Mouse (Mus musculus) heart, embryonic 14.5 days (tissue): ENCODE measurements around the gene Tm4sf19. TPM values are rescaled to one million over a fixed set of nuclear protein-coding genes. Genes with fewer than 3 reads are reported as not detected.

Experiments
- ATAC-seq: fragments of 200-750 bp; cut with Nextera tagmentation; 2 replicates; pipeline ENCODE4 v1.8.0; 2017; ENCODE audit warnings: low read depth, moderate TSS enrichment; ENCODE audit not compliant: insufficient number of reproducible peaks, insufficient read depth, low FRiP score
- H3K27ac ChIP-seq, 2 experiments: fragments of 200-500 bp in 1 of 2; fragments of 300-500 bp in 1 of 2; sonication (generic) in 1 of 2; replicated peaks in 1 of 2; 2 replicates each; pipeline ENCODE4 v1.5.1; 2012 to 2014; ENCODE audit warnings: low read depth in 2 of 2, low read length in 2 of 2, control low read depth in 1 of 2, mild to moderate bottlenecking in 1 of 2, mixed read lengths in 1 of 2; ENCODE audit not compliant: control insufficient read depth in 1 of 2, insufficient read depth in 1 of 2
- H3K27me3 ChIP-seq: fragments of 300-500 bp; sonication (generic); 2 replicates; pipeline ENCODE4 v1.6.1; 2014; ENCODE audit warnings: mild to moderate bottlenecking, low read length, control low read depth; ENCODE audit not compliant: control insufficient read depth, insufficient read depth
- H3K36me3 ChIP-seq: fragments of 300-500 bp; sonication (generic); 2 replicates; pipeline ENCODE4 v1.6.1; 2014; ENCODE audit warnings: mild to moderate bottlenecking, control low read depth, low read length, mixed read lengths; ENCODE audit not compliant: control insufficient read depth, insufficient read depth
- H3K4me1 ChIP-seq, 2 experiments: fragments of 200-500 bp in 1 of 2; fragments of 300-500 bp in 1 of 2; sonication (generic) in 1 of 2; 2 replicates each; pipeline ENCODE4 v1.6.1; 2012 to 2014; ENCODE audit warnings: low read length in 2 of 2, control low read depth in 1 of 2, mixed read lengths in 1 of 2; ENCODE audit not compliant: control insufficient read depth in 2 of 2, insufficient read depth in 2 of 2
- H3K4me2 ChIP-seq: fragments of 300-500 bp; sonication (generic); 2 replicates; pipeline ENCODE4 v1.6.1; 2014; ENCODE audit warnings: mild to moderate bottlenecking, low read length
- H3K4me3 ChIP-seq, 2 experiments: fragments of 200-500 bp in 1 of 2; fragments of 300-500 bp in 1 of 2; sonication (generic) in 1 of 2; 2 replicates each; pipeline ENCODE4 v1.5.1; 2012 to 2014; ENCODE audit warnings: low read length in 2 of 2, mild to moderate bottlenecking in 2 of 2, control low read depth in 1 of 2, low read depth in 1 of 2, moderate library complexity in 1 of 2; ENCODE audit not compliant: control insufficient read depth in 1 of 2, insufficient read depth in 1 of 2
- H3K9ac ChIP-seq: fragments of 300-500 bp; sonication (generic); 2 replicates; pipeline ENCODE4 v1.6.1; 2014; ENCODE audit warnings: mild to moderate bottlenecking, low read length
- H3K9me3 ChIP-seq: fragments of 300-500 bp; sonication (generic); 2 replicates; pipeline ENCODE4 v1.6.1; 2016; ENCODE audit warnings: low read length, control low read depth; ENCODE audit not compliant: control insufficient read depth
- WGBS: fragments of 180-500 bp; shearing (Covaris S2); extraction: QIAGEN DNeasy Blood & Tissue Kit; methylation state at CpG from one replicate; pipeline ENCODE4 v1.1.7; 2014; 5-methylcytosine and 5-hydroxymethylcytosine counted together
- polyA plus RNA-seq: library from polyadenylated mRNA; unstranded; fragments of >200 nt; fragmentation: Nextera tagmentation; extraction: Ambion mirVana; gene quantifications from 2 replicates; pipeline ENCODE4 v1.2.1, GENCODE M21; 2014

The Tm4sf19 gene
- polyA plus RNA-seq, 1 experiment from 2014 or later = not detected

DNA sequence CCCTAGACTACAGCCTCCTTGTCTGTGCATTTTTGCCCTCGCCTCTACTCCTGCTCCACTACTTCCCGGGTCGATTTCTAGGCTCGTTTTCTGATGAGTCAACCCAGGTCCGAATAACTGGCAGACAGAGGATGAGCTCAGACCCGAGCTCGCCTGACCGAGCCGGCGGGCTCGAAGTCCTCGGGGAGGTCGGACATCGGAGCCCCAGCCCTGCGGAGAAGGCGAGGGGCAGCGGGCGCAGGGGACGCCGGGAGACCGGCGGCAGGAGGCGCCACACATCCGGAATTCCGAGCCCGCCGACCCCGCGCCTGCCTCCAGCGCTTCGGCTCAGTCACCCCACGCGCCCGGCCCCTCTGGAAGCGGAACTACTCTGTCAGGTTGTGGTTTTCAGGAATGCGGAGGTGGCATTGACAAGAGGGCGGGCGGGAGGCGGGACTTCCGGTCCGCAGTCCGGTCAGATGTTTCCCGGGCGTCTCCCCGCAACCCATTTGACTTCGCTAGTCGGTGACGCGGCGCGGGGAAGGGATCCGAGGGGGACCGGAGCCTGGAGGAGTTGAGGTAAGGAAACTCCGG is 30.3 kb downstream of the Tm4sf19 start, which contains the start of gene Pcyt1a:
Gene Pcyt1a, plus strand, starts transcription at position 448 of the 573 bp plus-strand sequence.
- no peaks in the 10 kb centered on the region for H3K36me3 ChIP-seq
- H3K4me2 ChIP-seq = peak within 1 kb of the TSS; percentile 77
- H3K27ac ChIP-seq = peak within 1 kb of the TSS; percentile 84 to 87
- peak within 1 kb of the TSS; percentile 68 to 79 for H3K4me3 ChIP-seq
- ATAC-seq = peak; percentile 96
- under 1% methylated on average over 54 of the region's 54 CpGs for WGBS
- peak within 1 kb of the TSS; percentile 89 for H3K9ac ChIP-seq
- H3K27me3 ChIP-seq = no peaks in the 10 kb centered on the region
- H3K9me3 ChIP-seq = no peaks in the 10 kb centered on the region
- peaks cover 5 to 19% of the 10 kb centered on the region in 2 experiments for H3K4me1 ChIP-seq

DNA sequence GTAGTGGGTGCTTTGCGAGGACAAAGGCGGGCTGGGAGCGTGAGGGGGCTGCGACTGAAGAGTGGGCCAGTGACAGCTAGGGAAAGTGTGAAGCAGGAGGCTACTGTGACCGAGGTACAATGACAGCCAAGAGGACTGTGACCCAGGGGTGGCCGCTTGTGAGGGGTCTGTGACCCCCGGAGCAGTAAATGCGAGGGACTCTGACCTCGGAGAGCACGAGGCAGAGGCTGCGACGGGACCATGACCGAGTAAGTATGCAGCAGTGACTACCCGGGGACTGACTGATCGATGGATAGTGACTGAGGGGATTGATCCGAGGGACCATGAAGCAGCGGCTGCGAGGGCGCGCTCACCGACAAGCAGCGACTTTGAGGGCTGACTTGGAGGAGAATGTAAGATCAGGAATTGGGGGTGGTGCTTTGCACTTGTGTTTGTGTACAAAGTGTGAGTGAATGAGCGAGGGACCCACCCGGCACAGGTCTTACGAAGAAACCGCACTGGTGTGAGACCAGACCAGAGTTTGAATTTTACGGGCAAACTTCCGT is 30.8 kb downstream of the Tm4sf19 start:
- H3K4me3 ChIP-seq = peak overlapping the region; percentile 68 to 79
- peak overlapping the region; percentile 67 to 87 for H3K27ac ChIP-seq
- H3K36me3 ChIP-seq = no peaks in the 10 kb centered on the region
- peak overlapping the region; percentile 77 for H3K4me2 ChIP-seq
- H3K9me3 ChIP-seq = no peaks in the 10 kb centered on the region
- ATAC-seq = peak; percentile 38
- WGBS = under 1% methylated on average over 28 of the region's 28 CpGs
- H3K27me3 ChIP-seq = no peaks in the 10 kb centered on the region
- H3K4me1 ChIP-seq = peaks cover 5 to 19% of the 10 kb centered on the region in 2 experiments
- H3K9ac ChIP-seq = peak overlapping the region; percentile 89

DNA sequence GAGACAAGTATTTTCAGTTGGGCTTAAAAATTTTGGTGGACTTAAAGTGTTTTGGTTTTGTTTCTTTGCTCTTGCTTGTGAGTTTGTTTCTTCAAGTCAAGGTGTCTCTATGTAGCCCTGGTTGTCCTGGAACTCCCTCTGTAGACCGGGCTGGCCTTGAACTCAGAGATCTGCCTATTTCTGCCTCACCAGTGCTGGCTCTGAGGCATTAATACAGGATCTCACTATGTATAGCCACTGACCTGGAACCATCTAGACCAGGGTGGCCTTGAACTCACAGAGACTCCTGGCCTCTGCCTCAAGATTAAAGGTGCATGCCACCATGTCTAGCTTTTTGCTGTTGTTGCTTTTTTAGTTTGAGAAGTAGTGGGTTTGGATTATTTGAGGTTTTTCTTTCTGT is 31.6 kb downstream of the Tm4sf19 start:
- peak overlapping the region in 1 of 2 experiments; percentile 79; a peak in 2 of 4 replicates for H3K4me3 ChIP-seq
- WGBS = 93% methylated on average over 1 of the region's 1 CpGs
- no peaks in the 10 kb centered on the region for H3K9me3 ChIP-seq
- peak overlapping the region; percentile 89 for H3K9ac ChIP-seq
- H3K36me3 ChIP-seq = 0 out of 2 replicates have a peak, but pooled peaks cover under 1% of the 10 kb centered on the region
- ATAC-seq = no peak
- H3K27me3 ChIP-seq = no peaks in the 10 kb centered on the region
- H3K27ac ChIP-seq = no peak overlapping the region
- peaks cover 5 to 19% of the 10 kb centered on the region in 2 experiments for H3K4me1 ChIP-seq
- peak overlapping the region; percentile 77 for H3K4me2 ChIP-seq

DNA sequence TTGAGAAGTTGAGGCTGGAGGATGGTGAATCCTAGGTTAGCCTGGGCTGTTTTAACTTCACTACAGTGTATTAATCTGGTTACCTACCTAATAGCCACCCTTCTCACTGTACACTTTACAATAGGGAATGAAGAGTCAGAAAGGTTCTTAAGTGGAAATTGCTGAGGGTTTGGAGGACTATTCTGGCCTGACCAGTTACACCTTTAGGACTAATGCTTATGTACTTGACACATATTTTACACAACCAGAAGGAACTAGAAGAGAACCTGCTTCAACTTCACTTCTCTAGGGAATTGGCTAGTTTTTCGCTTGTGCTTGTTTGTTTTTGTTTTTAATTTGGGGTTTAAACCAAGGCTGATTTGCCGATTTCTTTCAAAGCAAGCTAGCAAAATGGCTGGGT is 32.8 kb downstream of the Tm4sf19 start:
- 85% methylated on average over 2 of the region's 2 CpGs for WGBS
- Histone ChIP-seq H3K4me2 (no peak overlapping the region), H3K9me3 (no peaks in the 10 kb centered on the region), H3K36me3 (peaks cover 6% of the 10 kb centered on the region; the same call in 1 of the 2 replicates), H3K27ac (no peak overlapping the region), H3K4me1 (peaks cover 5 to 19% of the 10 kb centered on the region in 2 experiments), H3K27me3 (no peaks in the 10 kb centered on the region), H3K9ac (no peak overlapping the region), H3K4me3 (no peak overlapping the region)
- ATAC-seq = no peak

DNA sequence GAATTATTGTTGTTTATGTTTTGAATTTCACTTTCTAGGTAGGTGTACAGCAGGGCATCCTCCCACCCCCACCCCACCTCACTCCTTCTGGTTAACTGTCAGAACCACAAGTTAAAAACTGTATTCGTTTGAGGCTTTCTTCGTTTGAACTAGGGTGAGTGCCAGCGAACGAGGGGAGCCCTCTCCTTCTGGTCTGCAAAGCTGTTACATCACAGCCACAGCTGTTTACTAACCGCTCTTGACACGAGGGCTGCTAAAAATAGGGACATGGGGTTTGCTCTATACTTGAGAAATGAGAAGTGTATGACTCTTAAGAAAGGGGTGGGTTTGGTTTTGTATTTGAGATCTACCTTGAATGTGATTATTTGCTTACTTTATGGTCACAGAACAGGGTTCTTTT is 33.8 kb downstream of the Tm4sf19 start:
- H3K9me3 ChIP-seq = no peaks in the 10 kb centered on the region
- H3K27me3 ChIP-seq = no peaks in the 10 kb centered on the region
- peak overlapping the region; percentile 33 for H3K4me2 ChIP-seq
- no peak overlapping the region; a peak in 1 of 4 replicates for H3K27ac ChIP-seq
- ATAC-seq = no peak
- H3K4me1 ChIP-seq = peaks cover 5 to 19% of the 10 kb centered on the region in 2 experiments
- WGBS = 25% methylated on average over 6 of the region's 6 CpGs
- H3K9ac ChIP-seq = peak overlapping the region; percentile 23; the same call in 1 of the 2 replicates
- H3K4me3 ChIP-seq = no peak overlapping the region
- peaks cover 6% of the 10 kb centered on the region; the same call in 1 of the 2 replicates for H3K36me3 ChIP-seq

DNA sequence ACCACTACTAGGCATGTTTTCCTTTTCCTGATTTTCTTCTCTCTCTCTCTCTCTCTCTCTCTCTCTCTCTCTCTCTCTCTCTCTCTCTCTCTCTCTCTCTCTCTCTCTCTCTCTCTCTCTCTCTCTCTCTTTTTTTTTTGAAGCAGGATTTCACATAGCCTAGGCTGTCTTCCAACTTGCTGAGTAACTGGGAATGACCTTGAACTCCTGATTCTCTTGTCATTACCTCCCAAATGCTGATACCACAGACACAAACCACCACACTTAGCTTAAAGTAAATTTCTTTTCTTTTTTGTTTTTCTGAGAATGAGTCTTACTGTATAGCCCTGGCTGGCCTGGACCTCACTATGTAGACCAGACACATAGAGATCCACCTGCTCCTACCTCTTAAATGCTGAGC is 34.4 kb downstream of the Tm4sf19 start:
- Histone ChIP-seq H3K4me2 (no peak overlapping the region), H3K4me1 (peaks cover 5 to 16% of the 10 kb centered on the region in 2 experiments), H3K27ac (no peak overlapping the region), H3K4me3 (no peak overlapping the region), H3K9me3 (no peaks in the 10 kb centered on the region), H3K36me3 (peaks cover 6% of the 10 kb centered on the region; the same call in 1 of the 2 replicates), H3K9ac (no peak overlapping the region), H3K27me3 (no peaks in the 10 kb centered on the region)
- ATAC-seq = no peak

DNA sequence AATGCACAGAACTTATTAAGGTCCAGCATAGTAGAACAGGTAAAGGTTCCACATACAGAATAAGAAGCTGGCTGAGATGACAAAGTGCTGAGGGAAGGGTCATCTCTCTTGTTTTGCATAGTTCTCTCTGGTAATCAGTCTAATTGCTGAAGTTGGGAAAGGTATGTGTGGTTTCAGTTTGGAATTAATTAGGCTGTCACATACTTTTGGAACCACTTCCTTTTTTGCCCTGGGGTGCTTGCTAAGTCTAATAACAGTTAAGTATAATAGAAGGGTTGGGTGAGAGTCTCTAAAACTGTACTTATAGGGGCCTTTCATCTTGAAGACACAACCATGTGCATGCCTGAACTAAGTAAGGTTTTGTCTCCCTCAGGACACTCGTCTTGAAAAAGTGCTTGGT is 36.4 kb downstream of the Tm4sf19 start:
- WGBS = 50% methylated on average over 1 of the region's 1 CpGs
- no peak overlapping the region for H3K27ac ChIP-seq
- peaks cover 2 to 10% of the 10 kb centered on the region in 2 experiments; a peak in 3 of 4 replicates for H3K4me1 ChIP-seq
- H3K9ac ChIP-seq = no peak overlapping the region
- H3K36me3 ChIP-seq = peaks cover 12% of the 10 kb centered on the region; the same call in 1 of the 2 replicates
- no peaks in the 10 kb centered on the region for H3K27me3 ChIP-seq
- ATAC-seq = no peak
- no peak overlapping the region for H3K4me3 ChIP-seq
- H3K9me3 ChIP-seq = no peaks in the 10 kb centered on the region
- H3K4me2 ChIP-seq = no peak overlapping the region
